Mouse (Mus musculus) erythroblast, embryonic 14.5 days (primary cell): ENCODE measurements around the gene Muc3. TPM values are rescaled to one million over a fixed set of nuclear protein-coding genes. Genes with fewer than 3 reads are reported as not detected.
A peak's percentile ranks its signal among the peaks of the same experiment; 100 is the strongest.
"Not testable (repeated sequence)": the region's sequence is repeated elsewhere in the genome, so short reads cannot be mapped to it uniquely, and the experiment has no call there.

Source experiments
- H3K27me3 ChIP-seq: 2 replicates; pipeline ENCODE4 v1.6.1; 2012; ENCODE audit warnings: inconsistent platforms; ENCODE audit not compliant: control insufficient read depth
- H3K36me3 ChIP-seq: 2 replicates; pipeline ENCODE4 v1.6.1; 2012; ENCODE audit warnings: mild to moderate bottlenecking, inconsistent platforms; ENCODE audit not compliant: control insufficient read depth
- H3K4me1 ChIP-seq: 2 replicates; pipeline ENCODE4 v1.6.1; 2012; ENCODE audit warnings: inconsistent platforms; ENCODE audit not compliant: control insufficient read depth
- H3K4me3 ChIP-seq: replicated peaks from 2 replicates; pipeline ENCODE3; 2012; ENCODE audit warnings: moderate library complexity, mild to moderate bottlenecking, inconsistent platforms
- H3K9me3 ChIP-seq: 2 replicates; pipeline ENCODE4 v1.6.1; 2012; ENCODE audit warnings: low read length, inconsistent platforms, mixed read lengths; ENCODE audit not compliant: control insufficient read depth
- GATA1 ChIP-seq: IDR thresholded peaks from 2 replicates; pipeline ENCODE4 v1.6.1; 2012; ENCODE audit warnings: low read length, inconsistent platforms, mixed read lengths
- TAL1 ChIP-seq: IDR thresholded peaks from 3 replicates; pipeline ENCODE4 v1.6.1; 2012; ENCODE audit warnings: low read length, inconsistent platforms, mixed read lengths
- polyA plus RNA-seq: library from polyadenylated mRNA; stranded (reverse); fragments of >175 nt; gene quantifications from 2 replicates; pipeline ENCODE4 v1.2.3, GENCODE M21; 2012

Gene Muc3
- polyA plus RNA-seq = not detected in 2 replicates

- H3K9me3 ChIP-seq, H3K27me3 ChIP-seq, H3K4me3 ChIP-seq, H3K36me3 ChIP-seq, H3K4me1 ChIP-seq: not testable (repeated sequence)
Measured at GRCm38 (mm10) chr5:137149272-137149882, at the start of gene Muc3. TSS of gene Muc3 (minus strand) at chr5:137149322.

- no peak for TF ChIP-seq GATA1
- Histone ChIP-seq H3K9me3 (no peaks in the 10 kb centered on the region), H3K4me1 (peaks cover 2% of the 10 kb centered on the region; the same call in 1 of the 2 replicates), H3K4me3 (no peak overlapping the region), H3K27me3 (peaks cover 7% of the 10 kb centered on the region), H3K36me3 (no peaks in the 10 kb centered on the region)
Measured at GRCm38 (mm10) chr5:137194488-137195120, 45.5 kb upstream of the Muc3 start.

- H3K27me3 ChIP-seq = peaks cover 18% of the 10 kb centered on the region
Measured at GRCm38 (mm10) chr5:137193279-137193952, 44.3 kb upstream of the Muc3 start.

GRCm38 (mm10) chr5:137189326-137189725 is 40.2 kb upstream of the Muc3 start:
- H3K4me3 ChIP-seq = peak overlapping the region; percentile 51
- H3K27me3 ChIP-seq = peaks cover 28% of the 10 kb centered on the region
- no peak for TF ChIP-seq GATA1
- no peak for TF ChIP-seq TAL1
- H3K36me3 ChIP-seq = no peaks in the 10 kb centered on the region
- peaks cover 4% of the 10 kb centered on the region for H3K4me1 ChIP-seq
- H3K9me3 ChIP-seq = no peaks in the 10 kb centered on the region

More at GRCm38 (mm10) chr5:137193279-137193952, 44.3 kb upstream of the Muc3 start:
- Histone ChIP-seq H3K4me3 (no peak overlapping the region), H3K36me3 (no peaks in the 10 kb centered on the region), H3K9me3 (no peaks in the 10 kb centered on the region), H3K4me1 (peaks cover 4% of the 10 kb centered on the region)
- TF ChIP-seq GATA1 (no peak), TAL1 (no peak)

- H3K4me3 ChIP-seq = no peak overlapping the region
- H3K27me3 ChIP-seq = peaks cover 26% of the 10 kb centered on the region
- no peaks in the 10 kb centered on the region for H3K9me3 ChIP-seq
- no peaks in the 10 kb centered on the region for H3K36me3 ChIP-seq
- H3K4me1 ChIP-seq = peaks cover 4% of the 10 kb centered on the region
- TF ChIP-seq TAL1 = no peak
- TF ChIP-seq GATA1 = no peak
Measured at GRCm38 (mm10) chr5:137185362-137185761, 36.2 kb upstream of the Muc3 start.

GRCm38 (mm10) chr5:137179646-137180374 is 30.7 kb upstream of the Muc3 start:
- Histone ChIP-seq H3K27me3 (peaks cover 18% of the 10 kb centered on the region), H3K9me3 (no peaks in the 10 kb centered on the region), H3K36me3 (no peaks in the 10 kb centered on the region), H3K4me3 (no peak overlapping the region), H3K4me1 (no peaks in the 10 kb centered on the region)
- TF ChIP-seq TAL1 = no peak
- TF ChIP-seq GATA1 = no peak

GRCm38 (mm10) chr5:137173967-137174366 is 24.8 kb upstream of the Muc3 start:
- H3K36me3 ChIP-seq = no peaks in the 10 kb centered on the region
- H3K27me3 ChIP-seq = peaks cover 5% of the 10 kb centered on the region; the same call in 1 of the 2 replicates
- H3K9me3 ChIP-seq = no peaks in the 10 kb centered on the region
- TF ChIP-seq GATA1 (no peak), TAL1 (no peak)
- no peaks in the 10 kb centered on the region for H3K4me1 ChIP-seq
- H3K4me3 ChIP-seq = no peak overlapping the region

- Histone ChIP-seq H3K9me3 (no peaks in the 10 kb centered on the region), H3K4me3 (no peak overlapping the region), H3K36me3 (no peaks in the 10 kb centered on the region), H3K27me3 (no peaks in the 10 kb centered on the region), H3K4me1 (no peaks in the 10 kb centered on the region)
- TF ChIP-seq TAL1 = no peak
- no peak for TF ChIP-seq GATA1
Measured at GRCm38 (mm10) chr5:137172591-137172990, 23.5 kb upstream of the Muc3 start.

GRCm38 (mm10) chr5:137171478-137171877 is 22.4 kb upstream of the Muc3 start:
- no peaks in the 10 kb centered on the region for H3K36me3 ChIP-seq
- H3K9me3 ChIP-seq = no peaks in the 10 kb centered on the region
- TF ChIP-seq TAL1 (no peak), GATA1 (no peak)
- no peaks in the 10 kb centered on the region for H3K27me3 ChIP-seq
- no peaks in the 10 kb centered on the region for H3K4me1 ChIP-seq
- no peak overlapping the region for H3K4me3 ChIP-seq
